Mouse (Mus musculus) E14TG2a.4 (cell line): ENCODE data around the gene Agap1.

Source experiments
- CTCF ChIP-seq: conservative IDR thresholded peaks from 2 replicates; pipeline ENCODE4 v1.5.1; 2014; ENCODE audit warnings: low read length
- NANOG ChIP-seq: IDR thresholded peaks from 2 replicates; pipeline ENCODE4 v1.6.1; 2014; ENCODE audit warnings: borderline replicate concordance, low read length, mixed read lengths
- POU5F1 ChIP-seq: IDR thresholded peaks from 2 replicates; pipeline ENCODE4 v1.6.1; 2014; ENCODE audit warnings: low read length, borderline replicate concordance

- TF ChIP-seq CTCF (no peak), NANOG (no peak), POU5F1 (no peak)
Measured at GRCm38 (mm10) chr1:89496204-89496603, 41.6 kb downstream of the Agap1 start.
